Mouse (Mus musculus) erythroblast, embryonic 14.5 days (primary cell): Measurements from ENCODE around the gene Kynu.

Experiments
- GATA1 ChIP-seq: IDR thresholded peaks from 2 replicates; pipeline ENCODE4 v1.6.1; 2012; ENCODE audit warnings: low read length, inconsistent platforms, mixed read lengths
- TAL1 ChIP-seq: IDR thresholded peaks from 3 replicates; pipeline ENCODE4 v1.6.1; 2012; ENCODE audit warnings: low read length, inconsistent platforms, mixed read lengths

- TF ChIP-seq GATA1 (no peak), TAL1 (no peak)
These were observed 167.4 kb downstream of the Kynu start for GRCm38 (mm10) chr2:43722446-43723103.
